Mouse (Mus musculus): ENCODE measurements around the gene Pdpn.

The Pdpn gene

GRCm38 (mm10) chr4:143231790-143232422 is 67.5 kb downstream of the Pdpn start:
- DNase-seq: no peak

- no peak for DNase-seq
Measured at GRCm38 (mm10) chr4:143231110-143231509, 68.3 kb downstream of the Pdpn start.

GRCm38 (mm10) chr4:143227976-143228375 is 71.4 kb downstream of the Pdpn start:
- DNase-seq: no peak

- DNase-seq: no peak
Measured at GRCm38 (mm10) chr4:143225886-143226285, 73.5 kb downstream of the Pdpn start.

- DNase-seq: peak; percentile 38
Measured at GRCm38 (mm10) chr4:143219316-143219751, 80.0 kb downstream of the Pdpn start.

- DNase-seq: no peak
Measured at GRCm38 (mm10) chr4:143218858-143219257, 80.5 kb downstream of the Pdpn start.
